Mouse (Mus musculus): ENCODE data around the gene Fam3b.

DNA sequence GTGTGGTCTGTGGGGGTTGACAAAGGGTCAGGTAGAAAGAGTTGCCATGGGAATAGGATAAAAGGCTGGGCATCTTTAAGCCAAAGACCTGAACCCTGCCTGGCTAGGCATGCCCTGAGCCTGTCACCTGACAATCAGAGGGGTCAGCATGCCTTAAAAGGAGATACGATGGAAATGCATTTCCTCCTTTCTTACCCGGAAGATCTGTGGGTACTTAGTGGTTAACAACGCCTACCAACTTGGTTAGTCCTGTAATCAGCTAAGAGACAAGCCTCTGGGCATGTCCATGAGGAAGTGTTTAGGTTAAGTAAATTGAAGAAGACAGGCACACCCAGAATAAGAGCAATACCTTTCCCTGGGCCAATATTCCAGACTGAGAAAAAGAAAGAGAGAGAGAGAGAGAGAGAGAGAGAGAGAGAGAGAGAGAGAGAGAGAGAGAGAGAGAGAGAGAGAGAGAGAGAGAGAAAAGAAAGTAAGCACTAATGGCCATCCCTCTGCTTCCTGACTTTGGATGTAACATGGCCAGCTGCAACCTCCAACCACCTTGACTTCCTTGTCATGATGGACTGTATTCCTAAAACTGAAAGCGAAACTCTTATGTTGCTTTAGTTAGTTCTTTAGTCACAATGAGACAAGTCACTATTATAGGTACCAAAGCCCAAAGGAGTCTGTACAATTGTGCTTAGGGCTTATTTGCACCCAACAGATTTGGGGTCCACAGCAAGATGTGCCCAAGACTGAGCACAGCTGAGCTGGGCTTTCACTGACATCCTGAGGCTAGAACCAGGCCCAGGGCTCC is 46.4 kb downstream of the Fam3b start:
- TF ChIP-seq EP300 (IDR thresholded peaks at IDR 0.05; ENCODE audit: low read depth) (no peak), CTCF (IDR thresholded peaks at IDR 0.05; ENCODE audit: low read depth) (no peak)
